Mouse (Mus musculus) stomach, embryonic 15.5 days (tissue): ENCODE data around the gene Prkx. TPM values are rescaled to one million over a fixed set of nuclear protein-coding genes. Genes with fewer than 3 reads are reported as not detected.

ENCODE experiments used
- ATAC-seq: fragments of 200-750 bp; cut with Nextera tagmentation; 2 replicates; pipeline ENCODE4 v1.8.0; 2017; ENCODE audit warnings: low read depth, moderate number of reproducible peaks, moderate TSS enrichment; ENCODE audit not compliant: insufficient read depth, low FRiP score
- H3K27ac ChIP-seq: fragments of 300-500 bp; sonication (generic); 2 replicates; pipeline ENCODE4 v1.5.1; 2015; ENCODE audit warnings: mild to moderate bottlenecking, inconsistent platforms
- H3K27me3 ChIP-seq: fragments of 300-500 bp; sonication (generic); replicated peaks from 2 replicates; pipeline ENCODE4 v1.6.1; 2015; ENCODE audit warnings: inconsistent platforms
- H3K36me3 ChIP-seq: fragments of 300-500 bp; sonication (generic); 2 replicates; pipeline ENCODE4 v1.6.1; 2015; ENCODE audit warnings: inconsistent platforms
- H3K4me1 ChIP-seq: fragments of 300-500 bp; sonication (generic); 2 replicates; pipeline ENCODE4 v1.6.1; 2015; ENCODE audit warnings: inconsistent platforms
- H3K4me2 ChIP-seq: fragments of 300-500 bp; sonication (generic); 2 replicates; pipeline ENCODE4 v1.6.1; 2015; ENCODE audit warnings: mild to moderate bottlenecking, inconsistent platforms
- H3K4me3 ChIP-seq: fragments of 300-500 bp; sonication (generic); replicated peaks from 2 replicates; pipeline ENCODE4 v1.5.1; 2015; ENCODE audit warnings: inconsistent platforms
- H3K9ac ChIP-seq: fragments of 300-500 bp; sonication (generic); 2 replicates; pipeline ENCODE4 v1.6.1; 2015; ENCODE audit warnings: inconsistent platforms
- H3K9me3 ChIP-seq: fragments of 300-500 bp; sonication (generic); 2 replicates; pipeline ENCODE4 v1.6.1; 2016; ENCODE audit warnings: inconsistent platforms
- WGBS: fragments of 180-500 bp; shearing (Covaris S2); methylation state at CpG from one replicate; pipeline ENCODE4 v1.1.7; 2015; 5-methylcytosine and 5-hydroxymethylcytosine counted together
- polyA plus RNA-seq: library from polyadenylated mRNA; unstranded; fragments of >200 nt; fragmentation: Nextera tagmentation; extraction: Ambion mirVana; gene quantifications from 2 replicates; pipeline ENCODE4 v1.2.1, GENCODE M21; 2015

Gene Prkx
- 10.3 and 10.5 TPM in 2 replicates for polyA plus RNA-seq

DNA sequence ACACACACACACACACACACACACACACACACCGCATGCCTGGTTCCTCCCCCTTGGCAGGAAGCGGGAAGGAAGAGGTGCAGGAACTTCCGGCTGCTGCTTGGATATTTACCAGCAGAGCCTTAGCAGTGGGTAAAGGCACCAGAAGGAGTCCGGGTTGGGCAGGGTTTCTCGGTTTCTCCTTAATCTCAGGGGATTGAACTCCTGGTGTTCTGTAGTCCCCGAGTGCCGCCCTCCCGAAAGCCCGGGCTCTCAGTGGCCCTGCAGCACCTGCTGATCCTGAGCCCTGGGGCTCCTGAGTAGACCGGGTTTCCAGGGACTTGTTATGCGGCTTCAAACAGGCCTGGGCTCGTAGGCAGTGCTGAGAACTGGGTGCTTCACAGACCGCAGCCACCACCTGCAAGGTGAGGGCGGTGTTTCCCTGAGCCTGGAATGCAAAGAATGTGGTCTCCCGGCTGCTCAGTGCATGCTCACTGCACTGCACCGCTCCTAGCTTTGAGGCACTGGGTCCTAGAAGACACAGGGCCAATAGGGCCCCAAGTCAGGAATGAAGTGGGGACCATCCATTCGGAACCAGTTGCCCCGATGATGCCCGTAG lies at the start of gene Prkx:
Gene Prkx, minus strand, starts transcription at position 41 of the 598 bp plus-strand sequence.
- Histone ChIP-seq H3K4me1 (no peaks in the 10 kb centered on the region), H3K4me3 (peak within 1 kb of the TSS; percentile 61), H3K4me2 (peak within 1 kb of the TSS; percentile 58), H3K27ac (peak within 1 kb of the TSS; percentile 78), H3K36me3 (no peaks in the 10 kb centered on the region), H3K9me3 (no peaks in the 10 kb centered on the region), H3K9ac (peak within 1 kb of the TSS; percentile 0; the same call in 1 of the 2 replicates), H3K27me3 (no peaks in the 10 kb centered on the region)
- ATAC-seq: peak; percentile 74
- 22% methylated on average over 19 of the region's 19 CpGs for WGBS

DNA sequence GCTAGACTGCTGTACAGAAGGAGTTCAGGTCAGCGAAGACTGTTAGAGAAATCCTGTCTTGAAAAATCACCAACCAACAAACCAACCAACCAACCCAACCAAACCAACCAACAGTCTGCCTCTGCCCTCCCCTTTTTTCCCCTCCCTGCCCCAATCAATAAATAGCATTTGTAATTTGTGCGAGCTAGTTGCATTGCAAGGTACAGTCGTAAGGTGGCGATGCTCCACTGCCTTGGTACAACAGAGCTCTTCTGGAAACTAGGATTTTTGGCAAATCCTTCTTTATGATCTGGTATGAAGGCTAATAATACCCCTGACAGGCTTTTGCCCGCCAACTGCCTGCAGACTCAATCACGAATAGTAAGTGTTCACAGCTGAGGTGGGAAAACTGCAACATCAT lies 16.0 kb upstream of the Prkx start:
- H3K4me1 ChIP-seq: no peaks in the 10 kb centered on the region
- H3K4me2 ChIP-seq: no peak overlapping the region
- no peaks in the 10 kb centered on the region for H3K27me3 ChIP-seq
- 56% methylated on average over 6 of the region's 6 CpGs for WGBS
- H3K9me3 ChIP-seq: no peaks in the 10 kb centered on the region
- ATAC-seq: no peak
- H3K36me3 ChIP-seq: no peaks in the 10 kb centered on the region
- no peak overlapping the region for H3K9ac ChIP-seq
- H3K4me3 ChIP-seq: no peak overlapping the region
- H3K27ac ChIP-seq: no peak overlapping the region

- Histone ChIP-seq H3K36me3 (no peaks in the 10 kb centered on the region), H3K4me2 (peak overlapping the region; percentile 46), H3K27me3 (no peaks in the 10 kb centered on the region), H3K9ac (0 out of 2 replicates have a peak overlapping the region, but pooled peaks have one; percentile 6), H3K4me3 (peak overlapping the region; percentile 44), H3K27ac (peak overlapping the region; percentile 76), H3K9me3 (no peaks in the 10 kb centered on the region), H3K4me1 (no peaks in the 10 kb centered on the region)
- ATAC-seq: peak; percentile 71; the same call in 1 of the 2 replicates
- 25% methylated on average over 17 of the region's 17 CpGs for WGBS
Observed at GRCm38 (mm10) chrX:77810608-77811206, 14.6 kb upstream of the Prkx start.

- WGBS: 24% methylated on average over 2 of the region's 2 CpGs
- no peak overlapping the region for H3K9ac ChIP-seq
- no peak overlapping the region for H3K27ac ChIP-seq
- H3K4me2 ChIP-seq: no peak overlapping the region
- no peaks in the 10 kb centered on the region for H3K36me3 ChIP-seq
- no peaks in the 10 kb centered on the region for H3K27me3 ChIP-seq
- no peaks in the 10 kb centered on the region for H3K4me1 ChIP-seq
- ATAC-seq: no peak
- no peak overlapping the region for H3K4me3 ChIP-seq
- H3K9me3 ChIP-seq: no peaks in the 10 kb centered on the region
Observed at GRCm38 (mm10) chrX:77808602-77809001, 12.5 kb upstream of the Prkx start.

DNA sequence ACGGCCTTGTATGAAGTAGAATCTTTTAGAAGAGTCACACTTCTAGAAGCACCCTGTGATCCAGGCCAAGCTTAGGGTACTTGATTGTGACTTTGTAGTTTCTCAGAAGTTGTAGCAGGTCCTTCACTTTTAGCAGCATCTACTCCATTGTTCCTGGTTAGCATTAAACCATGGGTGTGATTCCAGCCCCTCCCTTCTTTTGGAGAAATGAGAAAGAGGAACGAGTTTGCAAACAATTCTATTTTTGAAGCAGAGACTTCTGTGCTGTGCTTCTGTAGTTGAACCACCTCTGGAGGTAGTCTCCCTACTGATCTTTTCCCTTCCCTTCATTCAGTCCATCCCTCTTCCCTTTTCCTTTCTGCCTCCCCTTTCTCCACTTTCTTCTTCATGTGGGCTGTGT lies 6.2 kb upstream of the Prkx start:
- Histone ChIP-seq H3K4me3 (no peak overlapping the region), H3K4me2 (no peak overlapping the region), H3K9me3 (no peaks in the 10 kb centered on the region), H3K36me3 (no peaks in the 10 kb centered on the region), H3K27me3 (no peaks in the 10 kb centered on the region), H3K9ac (no peak overlapping the region), H3K27ac (no peak overlapping the region), H3K4me1 (no peaks in the 10 kb centered on the region)
- no peak for ATAC-seq
- WGBS: 78% methylated on average over 2 of the region's 2 CpGs

DNA sequence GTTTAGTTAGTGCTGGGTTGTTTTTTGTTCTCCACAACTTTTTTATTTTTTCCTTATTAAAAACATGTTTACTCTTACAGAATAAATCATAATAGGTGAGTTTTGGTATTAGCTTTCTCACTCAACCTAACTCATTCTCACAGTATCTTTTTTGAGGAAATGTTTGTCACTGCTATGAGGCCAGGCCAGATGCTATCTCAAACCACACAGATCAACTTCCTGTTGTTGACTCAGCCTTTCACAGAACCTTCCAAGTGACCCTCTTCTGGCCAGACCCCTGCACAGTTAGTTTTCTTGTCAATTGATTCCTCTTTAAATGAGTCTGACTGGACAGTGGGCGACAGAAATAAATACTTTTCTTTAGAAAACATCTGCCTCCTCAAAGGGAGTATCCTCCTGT lies 5.5 kb upstream of the Prkx start:
- no peaks in the 10 kb centered on the region for H3K4me1 ChIP-seq
- no peak overlapping the region for H3K27ac ChIP-seq
- no peak overlapping the region for H3K9ac ChIP-seq
- no peaks in the 10 kb centered on the region for H3K36me3 ChIP-seq
- no peak overlapping the region for H3K4me2 ChIP-seq
- no peaks in the 10 kb centered on the region for H3K27me3 ChIP-seq
- no peak for ATAC-seq
- no peaks in the 10 kb centered on the region for H3K9me3 ChIP-seq
- H3K4me3 ChIP-seq: no peak overlapping the region
- 50% methylated on average over 1 of the region's 1 CpGs for WGBS

DNA sequence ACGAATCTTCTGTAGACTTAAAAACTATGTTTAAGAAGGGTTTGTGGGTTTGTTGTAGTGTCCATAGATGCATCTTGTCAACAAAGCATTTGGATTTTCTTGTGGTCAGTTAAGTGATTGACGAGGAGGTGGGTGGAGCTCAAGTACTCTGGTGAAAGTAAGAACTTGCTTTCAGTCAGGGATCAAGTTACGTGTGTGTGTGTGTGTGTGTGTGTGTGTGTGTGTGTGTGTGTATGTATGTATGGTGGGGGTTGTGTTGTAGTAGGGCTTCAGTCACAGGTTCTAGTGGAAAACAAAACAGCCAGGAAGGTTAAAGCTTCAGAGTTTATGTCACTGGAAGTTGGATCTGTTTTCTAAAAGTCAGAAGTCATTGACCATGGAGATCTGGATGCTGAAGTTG lies 3.5 kb upstream of the Prkx start:
- no peak overlapping the region for H3K4me2 ChIP-seq
- WGBS: 71% methylated on average over 3 of the region's 3 CpGs

DNA sequence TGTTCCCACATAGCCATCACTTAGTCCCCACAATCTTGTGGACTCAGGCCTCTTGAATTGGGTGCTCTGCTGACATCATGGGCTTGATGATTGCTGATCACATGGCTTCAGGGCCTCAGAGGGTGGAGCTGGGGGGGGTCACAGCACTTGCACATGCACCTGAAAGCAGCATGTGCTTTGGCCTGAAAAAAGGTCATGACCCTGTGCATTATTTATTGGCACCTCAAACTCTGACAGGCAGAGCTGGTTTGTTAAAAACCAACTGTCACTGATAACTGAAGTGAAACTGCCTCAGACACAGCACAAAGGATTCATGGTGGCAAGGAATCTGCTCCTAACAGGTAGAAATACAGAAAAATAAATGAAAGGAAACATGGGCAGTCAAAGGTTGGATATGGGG lies 1.7 kb upstream of the Prkx start:
- ATAC-seq: no peak
- Histone ChIP-seq H3K27me3 (no peaks in the 10 kb centered on the region), H3K27ac (no peak overlapping the region), H3K4me2 (no peak overlapping the region), H3K36me3 (no peaks in the 10 kb centered on the region), H3K4me1 (no peaks in the 10 kb centered on the region), H3K9me3 (no peaks in the 10 kb centered on the region), H3K9ac (no peak overlapping the region), H3K4me3 (no peak overlapping the region)

More for the DNA sequence above, 3.5 kb upstream of the Prkx start:
- no peak overlapping the region for H3K9ac ChIP-seq
- H3K4me3 ChIP-seq: no peak overlapping the region
- H3K4me1 ChIP-seq: no peaks in the 10 kb centered on the region
- H3K27me3 ChIP-seq: no peaks in the 10 kb centered on the region
- no peaks in the 10 kb centered on the region for H3K36me3 ChIP-seq
- ATAC-seq: no peak
- H3K27ac ChIP-seq: no peak overlapping the region
- H3K9me3 ChIP-seq: no peaks in the 10 kb centered on the region

DNA sequence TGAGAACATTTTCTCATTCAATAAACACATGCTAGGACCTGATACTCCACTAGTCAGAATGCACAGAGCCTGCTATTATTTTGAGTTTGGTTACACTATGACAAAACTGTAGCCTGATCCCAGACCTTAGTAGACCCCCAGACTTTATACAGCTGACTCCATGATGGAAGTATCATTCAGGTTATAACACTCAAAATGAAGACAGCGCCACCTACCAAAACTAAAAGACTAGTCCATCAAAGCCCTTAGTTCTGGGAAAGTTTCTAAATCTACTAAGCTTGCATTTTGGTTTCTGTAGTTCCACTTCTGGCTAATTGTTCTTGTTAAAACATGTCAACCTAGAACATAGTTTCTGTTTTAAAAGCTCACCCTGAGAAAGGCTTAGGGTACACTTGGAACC lies 838 bp upstream of the Prkx start:
- Histone ChIP-seq H3K4me3 (no peak overlapping the region), H3K27ac (no peak overlapping the region), H3K4me2 (no peak overlapping the region), H3K27me3 (no peaks in the 10 kb centered on the region), H3K4me1 (no peaks in the 10 kb centered on the region), H3K9me3 (no peaks in the 10 kb centered on the region), H3K36me3 (no peaks in the 10 kb centered on the region), H3K9ac (no peak overlapping the region)
- 68% methylated on average over 1 of the region's 1 CpGs for WGBS
- no peak for ATAC-seq

DNA sequence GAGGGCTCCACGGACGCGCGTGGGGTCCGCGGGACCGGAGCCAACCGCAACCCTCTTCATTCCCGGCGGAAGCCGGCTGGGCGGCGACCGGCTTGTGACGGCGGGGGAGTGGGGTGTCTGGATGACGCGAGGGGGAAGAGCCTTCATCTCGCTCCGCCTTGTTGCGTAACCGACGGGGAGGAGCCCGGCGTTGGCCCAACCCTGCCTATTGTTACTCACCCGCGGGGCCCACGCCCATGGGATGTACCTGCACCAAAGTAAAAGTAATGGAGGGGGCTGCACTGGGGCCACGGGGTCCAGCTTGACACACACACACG lies 262 bp downstream of the Prkx start:
- WGBS: 22% methylated on average over 28 of the region's 30 CpGs
- Histone ChIP-seq H3K9me3 (no peaks in the 10 kb centered on the region), H3K4me1 (no peaks in the 10 kb centered on the region), H3K4me2 (peak overlapping the region; percentile 58), H3K27me3 (no peaks in the 10 kb centered on the region), H3K4me3 (peak overlapping the region; percentile 61), H3K9ac (peak overlapping the region; percentile 0; the same call in 1 of the 2 replicates), H3K27ac (peak overlapping the region; percentile 78), H3K36me3 (no peaks in the 10 kb centered on the region)
- ATAC-seq: peak; percentile 92

GRCm38 (mm10) chrX:77794962-77795857 lies 868 bp downstream of the Prkx start:
- 14% methylated on average over 61 of the region's 61 CpGs for WGBS
- Histone ChIP-seq H3K27ac (0 out of 2 replicates have a peak overlapping the region, but pooled peaks have one; percentile 16), H3K9me3 (no peaks in the 10 kb centered on the region), H3K4me2 (peak overlapping the region; percentile 58), H3K36me3 (no peaks in the 10 kb centered on the region), H3K9ac (peak overlapping the region; percentile 0; the same call in 1 of the 2 replicates), H3K4me1 (no peaks in the 10 kb centered on the region), H3K4me3 (peak overlapping the region; percentile 61), H3K27me3 (no peaks in the 10 kb centered on the region)
- peak; percentile 68; the same call in 1 of the 2 replicates for ATAC-seq

GRCm38 (mm10) chrX:77788675-77789074 lies 7.4 kb downstream of the Prkx start:
- Histone ChIP-seq H3K4me1 (no peaks in the 10 kb centered on the region), H3K4me2 (no peak overlapping the region), H3K9ac (no peak overlapping the region), H3K27ac (no peak overlapping the region), H3K4me3 (no peak overlapping the region), H3K36me3 (no peaks in the 10 kb centered on the region), H3K27me3 (no peaks in the 10 kb centered on the region), H3K9me3 (no peaks in the 10 kb centered on the region)
- ATAC-seq: no peak
- 84% methylated on average over 3 of the region's 3 CpGs for WGBS
